Mouse (Mus musculus): Measurements from ENCODE around the gene Mroh8. TPM values are rescaled to one million over a fixed set of nuclear protein-coding genes. Genes with fewer than 3 reads are reported as not detected.

Mroh8 gene
- total and polyA plus RNA-seq, 2 experiments from 2014 or later: 0.20 to 0.69 TPM

DNA sequence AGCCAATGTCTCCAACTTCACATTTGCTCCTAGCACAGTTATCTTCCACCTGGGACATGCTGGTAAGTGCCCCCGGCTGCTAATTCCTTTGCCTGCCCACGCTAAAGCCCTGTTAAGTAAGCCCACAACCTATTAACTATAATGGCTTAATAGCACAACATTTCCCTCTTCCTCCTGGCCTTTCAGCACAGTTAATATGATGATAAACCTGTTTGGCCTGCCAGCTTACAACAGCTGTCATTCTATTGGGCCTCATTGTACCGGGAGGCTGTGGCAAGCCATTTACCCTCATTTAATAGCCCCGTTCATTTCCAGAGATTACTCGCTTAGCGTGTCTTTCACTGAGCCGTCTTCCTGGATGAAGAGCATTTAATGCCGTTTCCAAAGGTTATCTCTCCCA, 40.8 kb upstream of the Mroh8 start:
- H3K4me3 ChIP-seq (ENCODE audit: low read depth, low read length): no peak overlapping the region
- WGBS: 85% methylated on average over 8 of the region's 8 CpGs
- H3K36me3 ChIP-seq (replicated peaks; ENCODE audit: control insufficient read depth, insufficient read depth, low read length): peaks cover 71% of the 10 kb centered on the region
- no peak overlapping the region for H3K9ac ChIP-seq (replicated peaks; ENCODE audit: low read depth, low read length)
- TF ChIP-seq CTCF (IDR thresholded peaks at IDR 0.05; ENCODE audit: low read depth): no peak
- no peak for TF ChIP-seq EP300 (IDR thresholded peaks at IDR 0.05; ENCODE audit: low read depth)
- H3K4me1 ChIP-seq (ENCODE audit: control insufficient read depth, insufficient read depth): no peaks in the 10 kb centered on the region
- H3K9me3 ChIP-seq (replicated peaks; ENCODE audit: control insufficient read depth, low read length): no peaks in the 10 kb centered on the region
- ATAC-seq (ENCODE audit: insufficient read depth, low read depth): no peak
- no peaks in the 10 kb centered on the region for H3K27me3 ChIP-seq (ENCODE audit: control insufficient read depth, insufficient read depth, low read length)
- DNase-seq (ENCODE audit: low spot score): no peak
- H3K27ac ChIP-seq (ENCODE audit: low read depth): no peak overlapping the region
- H3K4me2 ChIP-seq (ENCODE audit: low read depth, low read length): no peak overlapping the region

DNA sequence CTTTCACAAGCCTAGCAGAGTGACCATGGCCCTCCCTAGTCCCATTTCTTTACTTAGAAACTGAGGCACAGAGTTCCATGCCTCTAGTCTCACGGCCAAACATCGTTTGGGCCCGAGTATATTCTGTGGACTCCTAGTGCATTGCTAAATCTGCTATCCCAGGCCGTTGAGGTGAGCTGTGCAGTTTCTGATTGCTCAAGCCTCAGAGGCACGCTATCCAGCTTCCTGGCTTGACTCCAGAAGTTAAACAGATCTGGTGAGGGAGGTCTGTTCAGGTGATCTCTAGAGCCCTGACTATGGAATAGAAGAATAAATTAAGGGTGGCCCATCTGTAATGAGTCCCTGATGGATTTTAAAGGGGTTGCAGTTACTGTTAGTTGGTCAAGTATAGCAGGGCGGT, 37.9 kb upstream of the Mroh8 start:
- no peak overlapping the region for H3K27ac ChIP-seq (ENCODE audit: low read depth)

DNA sequence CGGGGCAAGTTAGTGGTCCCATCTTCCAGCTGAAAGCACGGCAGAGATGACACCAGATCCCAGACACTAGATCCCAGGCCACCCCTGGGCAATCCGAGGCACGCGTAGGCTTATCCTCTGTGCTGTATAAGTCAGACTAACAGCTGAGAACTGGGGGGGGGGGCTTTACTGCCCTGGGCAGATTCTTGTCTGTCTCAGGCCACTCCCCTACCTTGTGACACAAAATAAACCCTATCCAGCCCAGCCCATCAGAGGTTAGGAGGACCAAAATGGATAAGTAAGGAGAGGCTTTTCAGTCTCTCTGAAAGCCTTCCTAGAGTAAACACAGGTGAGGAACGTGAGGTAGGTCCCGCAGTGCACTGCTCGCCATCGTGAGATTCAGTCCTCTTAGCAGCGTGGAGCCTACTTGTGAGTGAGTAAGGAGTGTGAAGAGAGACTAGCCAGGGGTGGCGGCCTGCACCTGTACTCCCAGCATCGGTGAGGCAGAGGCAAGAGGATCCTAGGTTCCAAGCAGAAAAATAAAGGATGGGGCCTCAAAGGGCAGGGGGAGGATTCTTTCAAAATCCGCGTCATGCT, 37.1 kb upstream of the Mroh8 start:
- Histone ChIP-seq H3K27me3 (ENCODE audit: control insufficient read depth, insufficient read depth, low read length) (no peaks in the 10 kb centered on the region), H3K36me3 (replicated peaks; ENCODE audit: control insufficient read depth, insufficient read depth, low read length) (peaks cover 72% of the 10 kb centered on the region), H3K4me1 (ENCODE audit: control insufficient read depth, insufficient read depth) (no peaks in the 10 kb centered on the region), H3K27ac (ENCODE audit: low read depth) (no peak overlapping the region), H3K9ac (replicated peaks; ENCODE audit: low read depth, low read length) (no peak overlapping the region), H3K9me3 (replicated peaks; ENCODE audit: control insufficient read depth, low read length) (no peaks in the 10 kb centered on the region), H3K4me2 (ENCODE audit: low read depth, low read length) (no peak overlapping the region), H3K4me3 (ENCODE audit: low read depth, low read length) (no peak overlapping the region)
- 90% methylated on average over 14 of the region's 14 CpGs for WGBS
- TF ChIP-seq EP300 (IDR thresholded peaks at IDR 0.05; ENCODE audit: low read depth): no peak
- no peak for TF ChIP-seq CTCF (IDR thresholded peaks at IDR 0.05; ENCODE audit: low read depth)
- ATAC-seq (ENCODE audit: insufficient read depth, low read depth) (no peak), DNase-seq (ENCODE audit: low spot score) (no peak)

More for the DNA sequence above, 37.9 kb upstream of the Mroh8 start:
- WGBS: 57% methylated on average over 6 of the region's 6 CpGs
- ATAC-seq (ENCODE audit: insufficient read depth, low read depth) (no peak), DNase-seq (ENCODE audit: low spot score) (no peak)
- Histone ChIP-seq H3K36me3 (replicated peaks; ENCODE audit: control insufficient read depth, insufficient read depth, low read length) (peaks cover 72% of the 10 kb centered on the region), H3K4me3 (ENCODE audit: low read depth, low read length) (no peak overlapping the region), H3K4me2 (ENCODE audit: low read depth, low read length) (no peak overlapping the region), H3K9me3 (replicated peaks; ENCODE audit: control insufficient read depth, low read length) (no peaks in the 10 kb centered on the region), H3K9ac (replicated peaks; ENCODE audit: low read depth, low read length) (no peak overlapping the region), H3K4me1 (ENCODE audit: control insufficient read depth, insufficient read depth) (no peaks in the 10 kb centered on the region), H3K27me3 (ENCODE audit: control insufficient read depth, insufficient read depth, low read length) (no peaks in the 10 kb centered on the region)
- TF ChIP-seq CTCF (IDR thresholded peaks at IDR 0.05; ENCODE audit: low read depth) (no peak), EP300 (IDR thresholded peaks at IDR 0.05; ENCODE audit: low read depth) (no peak)

DNA sequence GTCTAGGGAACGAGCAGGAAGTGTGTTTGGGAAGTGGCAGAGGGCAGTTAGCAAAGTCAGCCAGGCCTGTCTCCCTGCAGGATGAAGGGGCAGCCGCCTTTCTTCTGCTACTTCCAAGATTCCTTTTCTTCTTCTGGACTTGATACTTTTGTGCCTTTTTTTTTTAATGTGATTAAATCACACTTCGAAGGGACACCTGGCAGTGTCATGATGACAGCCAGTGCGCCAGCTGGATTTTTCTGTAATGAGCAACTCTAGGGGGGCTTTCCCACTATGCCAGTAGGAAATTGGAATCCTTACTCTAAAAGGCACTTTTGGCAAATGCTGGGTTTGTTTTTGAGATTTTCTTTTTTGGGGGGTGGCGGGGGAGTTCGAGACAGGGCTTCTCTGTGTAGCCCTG, 36.1 kb upstream of the Mroh8 start:
- Histone ChIP-seq H3K4me2 (ENCODE audit: low read depth, low read length) (no peak overlapping the region), H3K27ac (ENCODE audit: low read depth) (no peak overlapping the region), H3K9me3 (replicated peaks; ENCODE audit: control insufficient read depth, low read length) (no peaks in the 10 kb centered on the region), H3K9ac (replicated peaks; ENCODE audit: low read depth, low read length) (no peak overlapping the region), H3K4me1 (ENCODE audit: control insufficient read depth, insufficient read depth) (no peaks in the 10 kb centered on the region), H3K27me3 (ENCODE audit: control insufficient read depth, insufficient read depth, low read length) (no peaks in the 10 kb centered on the region), H3K4me3 (ENCODE audit: low read depth, low read length) (no peak overlapping the region), H3K36me3 (replicated peaks; ENCODE audit: control insufficient read depth, insufficient read depth, low read length) (peaks cover 76% of the 10 kb centered on the region)
- WGBS: 90% methylated on average over 6 of the region's 6 CpGs
- no peak for ATAC-seq (ENCODE audit: insufficient read depth, low read depth)
- TF ChIP-seq EP300 (IDR thresholded peaks at IDR 0.05; ENCODE audit: low read depth): no peak
- no peak for TF ChIP-seq CTCF (IDR thresholded peaks at IDR 0.05; ENCODE audit: low read depth)
- no peak for DNase-seq (ENCODE audit: low spot score)

DNA sequence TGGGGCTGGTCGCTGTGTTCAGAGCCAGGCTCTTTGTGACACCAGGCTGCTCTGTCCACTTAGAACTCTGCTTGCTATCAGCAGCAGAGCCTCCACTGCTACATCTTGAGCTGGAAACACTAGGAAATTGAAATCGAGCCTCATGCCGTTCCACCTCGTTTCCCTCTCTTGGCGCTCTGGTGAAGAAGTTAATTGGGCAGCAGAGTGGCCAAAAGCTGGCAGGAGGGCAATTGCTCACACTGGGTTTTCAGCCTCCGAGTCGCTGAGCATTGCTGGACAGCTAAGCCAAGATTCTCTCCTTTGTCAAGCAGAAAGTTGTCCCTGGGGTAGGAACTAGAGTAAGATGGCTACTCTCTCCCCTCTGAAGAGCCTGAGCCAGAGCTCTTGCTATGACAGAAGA, 35.0 kb upstream of the Mroh8 start:
- Histone ChIP-seq H3K4me3 (ENCODE audit: low read depth, low read length) (no peak overlapping the region), H3K27ac (ENCODE audit: low read depth) (no peak overlapping the region), H3K9ac (replicated peaks; ENCODE audit: low read depth, low read length) (no peak overlapping the region), H3K4me2 (ENCODE audit: low read depth, low read length) (no peak overlapping the region), H3K4me1 (ENCODE audit: control insufficient read depth, insufficient read depth) (no peaks in the 10 kb centered on the region), H3K36me3 (replicated peaks; ENCODE audit: control insufficient read depth, insufficient read depth, low read length) (peaks cover 78% of the 10 kb centered on the region), H3K9me3 (replicated peaks; ENCODE audit: control insufficient read depth, low read length) (no peaks in the 10 kb centered on the region), H3K27me3 (ENCODE audit: control insufficient read depth, insufficient read depth, low read length) (no peaks in the 10 kb centered on the region)
- TF ChIP-seq EP300 (IDR thresholded peaks at IDR 0.05; ENCODE audit: low read depth): no peak
- no peak for TF ChIP-seq CTCF (IDR thresholded peaks at IDR 0.05; ENCODE audit: low read depth)
- 83% methylated on average over 7 of the region's 7 CpGs for WGBS
- DNase-seq (ENCODE audit: low spot score) (no peak), ATAC-seq (ENCODE audit: insufficient read depth, low read depth) (no peak)

DNA sequence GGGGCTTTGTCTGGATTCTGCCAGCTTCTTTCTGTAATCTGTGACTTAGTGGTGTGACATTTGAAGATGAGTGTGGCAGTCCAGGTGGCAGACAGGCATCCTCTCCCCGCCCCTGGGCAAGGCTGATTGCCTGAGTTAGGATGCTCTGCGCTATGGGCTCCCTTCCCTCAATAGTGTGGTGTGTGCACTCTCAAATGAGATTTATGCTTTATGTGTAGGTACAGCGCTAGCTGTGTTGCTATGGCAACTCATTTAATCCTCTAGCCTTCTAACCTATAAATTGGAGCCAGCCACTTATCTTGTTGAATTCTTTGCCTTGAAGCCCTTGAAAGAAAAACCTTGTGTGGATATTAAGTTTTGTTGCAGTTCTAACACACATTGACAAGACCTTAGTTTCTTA, 34.4 kb upstream of the Mroh8 start:
- H3K4me1 ChIP-seq (ENCODE audit: control insufficient read depth, insufficient read depth): no peaks in the 10 kb centered on the region
- no peak overlapping the region for H3K4me2 ChIP-seq (ENCODE audit: low read depth, low read length)
- H3K27ac ChIP-seq (ENCODE audit: low read depth): no peak overlapping the region
- no peak for TF ChIP-seq CTCF (IDR thresholded peaks at IDR 0.05; ENCODE audit: low read depth)
- TF ChIP-seq EP300 (IDR thresholded peaks at IDR 0.05; ENCODE audit: low read depth): no peak
- DNase-seq (ENCODE audit: low spot score) (no peak), ATAC-seq (ENCODE audit: insufficient read depth, low read depth) (no peak)
- no peaks in the 10 kb centered on the region for H3K27me3 ChIP-seq (ENCODE audit: control insufficient read depth, insufficient read depth, low read length)
- H3K36me3 ChIP-seq (replicated peaks; ENCODE audit: control insufficient read depth, insufficient read depth, low read length): peaks cover 84% of the 10 kb centered on the region
- no peak overlapping the region for H3K9ac ChIP-seq (replicated peaks; ENCODE audit: low read depth, low read length)
- no peak overlapping the region for H3K4me3 ChIP-seq (ENCODE audit: low read depth, low read length)
- 91% methylated on average over 3 of the region's 3 CpGs for WGBS
- H3K9me3 ChIP-seq (replicated peaks; ENCODE audit: control insufficient read depth, low read length): no peaks in the 10 kb centered on the region
